Mouse (Mus musculus): ENCODE measurements around the gene Ccnt2. TPM values are rescaled to one million over a fixed set of nuclear protein-coding genes. Genes with fewer than 3 reads are reported as not detected.

Gene Ccnt2
- polyA plus RNA-seq, 1 experiment from 2014 or later: 94.9 TPM

DNA sequence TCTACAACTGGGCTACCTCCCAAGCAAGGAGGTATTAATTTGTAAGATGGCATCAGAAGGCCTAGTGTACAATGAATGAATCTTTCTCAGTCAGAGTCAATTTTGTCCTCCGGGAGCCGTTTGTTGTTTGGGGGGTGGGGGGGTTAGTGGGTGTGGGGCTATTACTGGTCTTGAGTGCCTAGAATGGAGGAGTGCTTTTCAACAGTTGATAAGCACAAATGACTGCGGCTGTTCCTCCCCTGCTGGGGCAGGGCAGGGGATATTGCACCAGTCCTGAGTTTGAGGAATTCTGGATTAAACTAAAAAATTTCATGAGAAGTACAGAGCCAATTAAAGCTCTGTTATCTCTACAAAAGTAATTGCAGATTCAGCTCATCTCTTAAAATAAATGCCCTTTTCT, 6.2 kb downstream of the Ccnt2 start:
- 25% methylated on average over 3 of the region's 3 CpGs for WGBS
- Histone ChIP-seq H3K9ac (ENCODE audit: low read depth, low read length) (no peak overlapping the region), H3K4me2 (ENCODE audit: low read length) (no peak overlapping the region), H3K4me1 (ENCODE audit: control insufficient read depth, insufficient read depth, low read length) (peaks cover 44% of the 10 kb centered on the region), H3K27ac (ENCODE audit: low read length) (no peak overlapping the region), H3K4me3 (ENCODE audit: low read depth, low read length) (no peak overlapping the region), H3K27me3 (ENCODE audit: control insufficient read depth, insufficient read depth, low read depth, low read length) (no peaks in the 10 kb centered on the region), H3K9me3 (replicated peaks; ENCODE audit: control insufficient read depth, low read length, poor library complexity, severe bottlenecking) (no peaks in the 10 kb centered on the region), H3K36me3 (ENCODE audit: control insufficient read depth, insufficient read depth, low read length) (no peaks in the 10 kb centered on the region)
- ATAC-seq: no peak

GRCm38 (mm10) chr1:127780849-127781248, 6.9 kb downstream of the Ccnt2 start:
- no peak overlapping the region for H3K4me2 ChIP-seq (ENCODE audit: low read length)
- H3K27ac ChIP-seq (ENCODE audit: low read length): no peak overlapping the region
- no peaks in the 10 kb centered on the region for H3K36me3 ChIP-seq (ENCODE audit: control insufficient read depth, insufficient read depth, low read length)
- no peaks in the 10 kb centered on the region for H3K27me3 ChIP-seq (ENCODE audit: control insufficient read depth, insufficient read depth, low read depth, low read length)
- no peak overlapping the region for H3K9ac ChIP-seq (ENCODE audit: low read depth, low read length)
- no peaks in the 10 kb centered on the region for H3K9me3 ChIP-seq (replicated peaks; ENCODE audit: control insufficient read depth, low read length, poor library complexity, severe bottlenecking)
- WGBS: 68% methylated on average over 2 of the region's 2 CpGs
- ATAC-seq: no peak
- H3K4me3 ChIP-seq (ENCODE audit: low read depth, low read length): no peak overlapping the region
- H3K4me1 ChIP-seq (ENCODE audit: control insufficient read depth, insufficient read depth, low read length): peaks cover 41% of the 10 kb centered on the region

GRCm38 (mm10) chr1:127783862-127784261, 9.9 kb downstream of the Ccnt2 start:
- Histone ChIP-seq H3K9me3 (replicated peaks; ENCODE audit: control insufficient read depth, low read length, poor library complexity, severe bottlenecking) (no peaks in the 10 kb centered on the region), H3K27me3 (ENCODE audit: control insufficient read depth, insufficient read depth, low read depth, low read length) (no peaks in the 10 kb centered on the region), H3K4me1 (ENCODE audit: control insufficient read depth, insufficient read depth, low read length) (peaks cover 29% of the 10 kb centered on the region), H3K9ac (ENCODE audit: low read depth, low read length) (no peak overlapping the region), H3K4me3 (ENCODE audit: low read depth, low read length) (no peak overlapping the region), H3K27ac (ENCODE audit: low read length) (no peak overlapping the region), H3K4me2 (ENCODE audit: low read length) (no peak overlapping the region), H3K36me3 (ENCODE audit: control insufficient read depth, insufficient read depth, low read length) (no peaks in the 10 kb centered on the region)
- ATAC-seq: no peak

GRCm38 (mm10) chr1:127785882-127786281, 11.9 kb downstream of the Ccnt2 start:
- H3K9ac ChIP-seq (ENCODE audit: low read depth, low read length): no peak overlapping the region
- H3K9me3 ChIP-seq (replicated peaks; ENCODE audit: control insufficient read depth, low read length, poor library complexity, severe bottlenecking): no peaks in the 10 kb centered on the region
- 72% methylated on average over 1 of the region's 1 CpGs for WGBS
- no peak for ATAC-seq
- H3K4me2 ChIP-seq (ENCODE audit: low read length): no peak overlapping the region
- H3K4me1 ChIP-seq (ENCODE audit: control insufficient read depth, insufficient read depth, low read length): peaks cover 26% of the 10 kb centered on the region
- no peak overlapping the region for H3K4me3 ChIP-seq (ENCODE audit: low read depth, low read length)
- H3K27me3 ChIP-seq (ENCODE audit: control insufficient read depth, insufficient read depth, low read depth, low read length): no peaks in the 10 kb centered on the region
- H3K36me3 ChIP-seq (ENCODE audit: control insufficient read depth, insufficient read depth, low read length): no peaks in the 10 kb centered on the region
- no peak overlapping the region for H3K27ac ChIP-seq (ENCODE audit: low read length)

DNA sequence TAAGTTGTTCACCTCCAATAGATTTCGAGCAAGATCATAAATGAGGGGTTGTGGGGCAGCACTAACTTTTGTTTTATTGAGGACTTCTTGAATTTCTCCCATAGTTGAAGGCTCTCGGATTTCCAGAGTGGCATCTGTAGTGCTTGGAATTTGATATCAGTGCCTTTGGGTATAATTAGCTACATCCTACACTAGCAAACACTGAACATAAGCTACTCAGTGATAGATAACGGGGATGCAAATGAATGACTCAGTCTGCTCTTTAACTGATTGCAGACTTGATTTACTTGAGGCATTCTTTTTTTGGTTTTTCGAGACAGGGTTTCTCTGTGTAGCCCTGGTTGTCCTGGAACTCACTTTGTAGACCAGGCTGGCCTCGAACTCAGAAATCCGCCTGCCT, 15.0 kb downstream of the Ccnt2 start:
- peaks cover 5% of the 10 kb centered on the region; the same call in 1 of the 2 replicates for H3K4me1 ChIP-seq (ENCODE audit: control insufficient read depth, insufficient read depth, low read length)
- no peak overlapping the region for H3K4me2 ChIP-seq (ENCODE audit: low read length)
- H3K4me3 ChIP-seq (ENCODE audit: low read depth, low read length): no peak overlapping the region
- no peak overlapping the region for H3K9ac ChIP-seq (ENCODE audit: low read depth, low read length)
- no peaks in the 10 kb centered on the region for H3K27me3 ChIP-seq (ENCODE audit: control insufficient read depth, insufficient read depth, low read depth, low read length)
- H3K36me3 ChIP-seq (ENCODE audit: control insufficient read depth, insufficient read depth, low read length): no peaks in the 10 kb centered on the region; the same call in 1 of the 2 replicates
- no peak overlapping the region for H3K27ac ChIP-seq (ENCODE audit: low read length)
- no peaks in the 10 kb centered on the region for H3K9me3 ChIP-seq (replicated peaks; ENCODE audit: control insufficient read depth, low read length, poor library complexity, severe bottlenecking)
- WGBS: 86% methylated on average over 6 of the region's 6 CpGs
- ATAC-seq: no peak

DNA sequence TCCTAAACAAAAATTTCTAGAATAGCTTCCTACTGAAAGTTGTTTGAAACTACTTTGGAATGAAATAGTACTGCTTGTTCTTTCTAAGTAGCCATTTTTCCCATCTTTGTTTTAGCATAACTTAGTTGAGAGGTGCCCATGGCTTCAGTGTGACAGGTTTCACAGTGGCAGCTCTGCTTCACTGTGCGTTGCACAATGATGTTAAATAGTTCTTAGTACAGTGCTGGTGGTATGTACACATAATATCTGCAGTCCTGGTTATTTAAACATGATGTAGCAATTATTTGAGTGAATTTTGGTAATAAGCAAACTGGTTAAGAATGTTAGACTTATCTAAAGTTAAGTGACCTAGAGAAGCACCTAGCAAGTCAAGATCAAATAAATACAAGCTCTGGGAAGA, 19.5 kb downstream of the Ccnt2 start:
- ATAC-seq: no peak

DNA sequence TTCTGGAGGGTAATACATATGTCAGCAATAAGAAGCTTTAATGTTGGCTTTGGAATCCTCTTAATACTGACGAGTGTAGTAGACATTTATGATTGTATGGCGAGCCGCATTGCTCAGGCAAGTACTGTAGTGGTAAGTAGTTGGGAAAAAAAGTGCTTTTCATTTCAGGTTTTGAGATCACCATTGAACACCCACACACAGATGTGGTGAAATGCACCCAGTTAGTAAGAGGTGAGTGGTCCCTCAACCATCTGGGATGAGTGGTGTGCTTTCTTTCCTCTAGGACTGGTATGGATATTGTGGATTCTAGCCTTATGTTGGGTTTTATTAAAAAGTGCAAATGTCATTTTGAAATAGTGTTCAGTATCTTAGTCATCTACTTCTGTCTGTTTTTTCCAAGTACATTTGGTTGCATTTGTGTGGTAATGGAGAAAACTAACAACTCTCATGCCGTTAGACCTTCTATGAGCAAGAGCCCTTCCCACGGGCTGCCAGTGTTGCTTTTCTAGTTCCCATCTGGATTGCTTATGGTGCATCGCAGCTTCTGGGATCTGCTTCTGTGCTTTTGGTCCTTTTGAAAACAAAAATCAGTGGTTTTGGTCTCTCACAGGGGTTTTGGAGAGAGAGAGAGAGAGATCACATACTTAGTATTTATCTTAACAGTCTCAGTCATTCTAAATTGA, 21.3 kb downstream of the Ccnt2 start:
- Histone ChIP-seq H3K4me3 (ENCODE audit: low read depth, low read length) (no peak overlapping the region), H3K9ac (ENCODE audit: low read depth, low read length) (no peak overlapping the region), H3K36me3 (ENCODE audit: control insufficient read depth, insufficient read depth, low read length) (no peaks in the 10 kb centered on the region; the same call in 1 of the 2 replicates), H3K27ac (ENCODE audit: low read length) (no peak overlapping the region), H3K4me1 (ENCODE audit: control insufficient read depth, insufficient read depth, low read length) (no peaks in the 10 kb centered on the region; the same call in 1 of the 2 replicates), H3K9me3 (replicated peaks; ENCODE audit: control insufficient read depth, low read length, poor library complexity, severe bottlenecking) (no peaks in the 10 kb centered on the region), H3K4me2 (ENCODE audit: low read length) (no peak overlapping the region), H3K27me3 (ENCODE audit: control insufficient read depth, insufficient read depth, low read depth, low read length) (no peaks in the 10 kb centered on the region)
- WGBS: 90% methylated on average over 6 of the region's 6 CpGs
- no peak for ATAC-seq

More for the DNA sequence above, 19.5 kb downstream of the Ccnt2 start:
- peaks cover 2% of the 10 kb centered on the region; the same call in 1 of the 2 replicates for H3K4me1 ChIP-seq (ENCODE audit: control insufficient read depth, insufficient read depth, low read length)
- H3K9ac ChIP-seq (ENCODE audit: low read depth, low read length): no peak overlapping the region
- whole genome bisulfite sequencing: 98% methylated on average over 1 of the region's 1 CpGs
- H3K27ac ChIP-seq (ENCODE audit: low read length): no peak overlapping the region
- H3K4me2 ChIP-seq (ENCODE audit: low read length): no peak overlapping the region
- H3K27me3 ChIP-seq (ENCODE audit: control insufficient read depth, insufficient read depth, low read depth, low read length): no peaks in the 10 kb centered on the region
- H3K4me3 ChIP-seq (ENCODE audit: low read depth, low read length): no peak overlapping the region
- H3K9me3 ChIP-seq (replicated peaks; ENCODE audit: control insufficient read depth, low read length, poor library complexity, severe bottlenecking): no peaks in the 10 kb centered on the region
- no peaks in the 10 kb centered on the region; the same call in 1 of the 2 replicates for H3K36me3 ChIP-seq (ENCODE audit: control insufficient read depth, insufficient read depth, low read length)

DNA sequence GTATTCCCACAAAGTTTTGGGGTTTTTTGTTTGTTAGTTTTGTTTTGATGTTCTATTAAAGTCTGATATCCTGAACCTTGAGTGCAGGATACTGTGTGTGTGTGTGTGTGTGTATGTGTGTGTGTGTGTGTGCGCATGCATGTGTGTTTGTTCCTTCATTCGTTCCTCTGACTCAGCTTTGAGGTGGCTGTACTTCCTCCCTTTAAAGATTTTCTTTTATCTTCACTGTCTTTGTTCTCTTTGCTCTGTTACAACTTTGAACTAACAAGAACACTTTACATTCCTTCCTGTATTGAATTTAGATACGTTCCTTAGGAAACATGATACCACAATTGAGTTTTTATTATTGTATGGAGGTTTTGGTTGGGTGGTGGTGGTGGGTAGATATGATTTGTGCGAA, 22.4 kb downstream of the Ccnt2 start:
- H3K9me3 ChIP-seq (replicated peaks; ENCODE audit: control insufficient read depth, low read length, poor library complexity, severe bottlenecking): no peaks in the 10 kb centered on the region
- no peaks in the 10 kb centered on the region; the same call in 1 of the 2 replicates for H3K36me3 ChIP-seq (ENCODE audit: control insufficient read depth, insufficient read depth, low read length)
- H3K27me3 ChIP-seq (ENCODE audit: control insufficient read depth, insufficient read depth, low read depth, low read length): no peaks in the 10 kb centered on the region
- H3K27ac ChIP-seq (ENCODE audit: low read length): no peak overlapping the region
- WGBS: 75% methylated on average over 4 of the region's 4 CpGs
- H3K4me1 ChIP-seq (ENCODE audit: control insufficient read depth, insufficient read depth, low read length): no peaks in the 10 kb centered on the region; the same call in 1 of the 2 replicates
- no peak overlapping the region for H3K4me2 ChIP-seq (ENCODE audit: low read length)
- ATAC-seq: no peak
- no peak overlapping the region for H3K9ac ChIP-seq (ENCODE audit: low read depth, low read length)
- H3K4me3 ChIP-seq (ENCODE audit: low read depth, low read length): no peak overlapping the region

DNA sequence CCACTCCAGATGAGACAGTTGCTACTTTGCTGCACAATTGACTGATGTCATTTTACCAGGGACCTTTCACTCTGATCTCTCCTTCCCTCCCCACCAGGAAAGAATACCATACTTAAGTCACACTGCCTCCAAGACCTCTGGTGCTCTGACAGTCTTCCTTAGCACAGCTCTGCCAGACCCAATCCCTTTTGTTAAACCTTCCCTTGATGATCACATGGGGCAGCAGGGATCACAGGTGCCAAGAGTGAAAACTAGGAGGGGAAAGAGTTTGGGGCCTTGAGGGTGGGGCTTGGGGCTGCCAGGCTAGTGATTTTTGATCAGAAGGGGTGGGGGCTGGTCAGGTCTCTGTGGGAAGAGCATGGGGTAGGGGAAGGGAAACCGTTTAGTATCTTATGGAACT, 22.8 kb downstream of the Ccnt2 start:
- Histone ChIP-seq H3K4me2 (ENCODE audit: low read length) (no peak overlapping the region), H3K4me1 (ENCODE audit: control insufficient read depth, insufficient read depth, low read length) (no peaks in the 10 kb centered on the region; the same call in 1 of the 2 replicates), H3K27ac (ENCODE audit: low read length) (no peak overlapping the region), H3K9ac (ENCODE audit: low read depth, low read length) (no peak overlapping the region), H3K27me3 (ENCODE audit: control insufficient read depth, insufficient read depth, low read depth, low read length) (no peaks in the 10 kb centered on the region), H3K4me3 (ENCODE audit: low read depth, low read length) (no peak overlapping the region), H3K9me3 (replicated peaks; ENCODE audit: control insufficient read depth, low read length, poor library complexity, severe bottlenecking) (no peaks in the 10 kb centered on the region), H3K36me3 (ENCODE audit: control insufficient read depth, insufficient read depth, low read length) (no peaks in the 10 kb centered on the region; the same call in 1 of the 2 replicates)
- ATAC-seq: no peak
- 76% methylated on average over 1 of the region's 1 CpGs for WGBS
